In the genomic region with DNA sequence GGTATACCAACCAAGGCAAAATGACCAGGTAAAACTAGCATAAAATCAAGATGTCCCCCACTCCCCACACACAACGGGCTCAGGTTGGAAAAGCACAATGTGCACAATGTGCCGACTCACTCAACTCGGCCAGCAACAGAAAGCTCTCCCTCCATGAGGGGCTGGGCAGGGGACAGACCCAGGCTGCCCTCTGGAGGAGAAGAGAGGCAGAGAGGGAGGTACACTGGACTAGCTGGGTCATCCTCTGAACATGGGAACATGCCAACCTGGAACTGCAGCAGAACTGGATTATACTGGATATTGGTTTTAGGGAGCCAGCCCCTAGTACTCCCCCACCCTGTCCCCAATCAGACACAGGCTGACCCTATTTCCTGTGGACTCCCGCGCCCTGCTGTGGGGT, we compare ENCODE assay signal across 16 mouse cellular contexts. TPM values are rescaled to one million over a fixed set of nuclear protein-coding genes. Genes with fewer than 3 reads are reported as not detected.
DNase-seq lines count a peak whose midpoint lies in the region; ATAC-seq and TF ChIP-seq lines count a peak whose summit lies in the region.
"Had no signal": no experiment of that assay in that cellular context is flagged by ENCODE, and none has a peak within 500 bp of the region (broad histone marks: within the 10 kb centered on the region; RNA-seq: fewer than 3 reads in every experiment).

No protein-coding gene starts in this region.

- H3K27me3 ChIP-seq in intestine, postnatal 0 days (replicated peaks; ENCODE audit: control insufficient read depth, insufficient read depth, low read length) = no peaks in the 10 kb centered on the region
- no peaks in the 10 kb centered on the region for H3K27me3 ChIP-seq in intestine, embryonic 16.5 days (replicated peaks; ENCODE audit: control insufficient read depth, insufficient read depth, low read length)
- no peaks in the 10 kb centered on the region for H3K27me3 ChIP-seq in MEL (ENCODE audit: control insufficient read depth in 1 of 2, insufficient read depth in 2 of 2, low read length in 2 of 2)
- no peaks in the 10 kb centered on the region for H3K27me3 ChIP-seq in forebrain, embryonic 12.5 days
- H3K27me3 ChIP-seq in midbrain, embryonic 10.5 days (ENCODE audit: low read depth, poor library complexity, severe bottlenecking) = no peaks in the 10 kb centered on the region
- H3K27me3 ChIP-seq: megakaryocyte, embryonic 14.5 days had no signal

- no peaks in the 10 kb centered on the region for H3K9me3 ChIP-seq in intestine, postnatal 0 days (ENCODE audit: control insufficient read depth)
- H3K9me3 ChIP-seq in intestine, embryonic 16.5 days (ENCODE audit: control insufficient read depth, low read length) = no peaks in the 10 kb centered on the region
- H3K9me3 ChIP-seq in MEL (replicated peaks; ENCODE audit: insufficient read depth, low read length) = no peaks in the 10 kb centered on the region
- no peaks in the 10 kb centered on the region for H3K9me3 ChIP-seq in forebrain, embryonic 12.5 days
- no peaks in the 10 kb centered on the region for H3K9me3 ChIP-seq in midbrain, embryonic 10.5 days (replicated peaks)
- H3K9me3 ChIP-seq: megakaryocyte, embryonic 14.5 days had no signal

- no peak overlapping the region for H3K27ac ChIP-seq in intestine, postnatal 0 days (ENCODE audit: low read depth, low read length)
- no peak overlapping the region for H3K27ac ChIP-seq in intestine, embryonic 16.5 days (ENCODE audit: low read length)
- H3K27ac ChIP-seq in MEL (ENCODE audit: control insufficient read depth, low read depth, low read length) = no peak overlapping the region
- H3K27ac ChIP-seq in forebrain, embryonic 12.5 days = no peak overlapping the region
- peak overlapping the region; percentile 1; the same call in 1 of the 2 replicates for H3K27ac ChIP-seq in midbrain, embryonic 10.5 days (replicated peaks)

- H3K36me3 ChIP-seq in intestine, postnatal 0 days (ENCODE audit: control insufficient read depth, insufficient read depth) = peaks cover 22% of the 10 kb centered on the region
- no peaks in the 10 kb centered on the region; the same call in 1 of the 2 replicates for H3K36me3 ChIP-seq in intestine, embryonic 16.5 days (ENCODE audit: control insufficient read depth, insufficient read depth, low read length)
- H3K36me3 ChIP-seq in MEL (ENCODE audit: control insufficient read depth in 1 of 2, insufficient read depth in 2 of 2, low read length in 2 of 2) = no peaks in the 10 kb centered on the region
- H3K36me3 ChIP-seq in forebrain, embryonic 12.5 days (replicated peaks) = peaks cover 12% of the 10 kb centered on the region
- peaks cover 32% of the 10 kb centered on the region for H3K36me3 ChIP-seq in midbrain, embryonic 10.5 days

- 0 out of 2 replicates have a peak, but pooled peaks cover 2% of the 10 kb centered on the region for H3K4me1 ChIP-seq in intestine, postnatal 0 days (replicated peaks; ENCODE audit: control insufficient read depth, insufficient read depth, low read length)
- H3K4me1 ChIP-seq in intestine, embryonic 16.5 days (ENCODE audit: control insufficient read depth, insufficient read depth, low read length) = no peaks in the 10 kb centered on the region
- H3K4me1 ChIP-seq in MEL (ENCODE audit: control insufficient read depth in 1 of 2, insufficient read depth in 2 of 2, low read length in 2 of 2) = no peaks in the 10 kb centered on the region
- H3K4me1 ChIP-seq in forebrain, embryonic 12.5 days = peaks cover 9% of the 10 kb centered on the region; the same call in 1 of the 2 replicates
- H3K4me1 ChIP-seq in midbrain, embryonic 10.5 days = peaks cover 8% of the 10 kb centered on the region; the same call in 1 of the 2 replicates

- TF ChIP-seq POLR2A in MEL (IDR thresholded peaks at IDR 0.05; ENCODE audit: control insufficient read depth in 1 of 2, insufficient read depth in 1 of 2, low read depth in 1 of 2, low read length in 2 of 2, poor library complexity in 1 of 2) = no peak

- no peak for DNase-seq in MEL (ENCODE audit: low read depth, low spot score)
- no peak for DNase-seq in midbrain, embryonic 10.5 days (ENCODE audit: low spot score)
- DNase-seq in gastrocnemius, postnatal 4 days (ENCODE audit: low spot score in 2 of 2) = no peak
- no peak for DNase-seq in heart, postnatal 25 days (ENCODE audit: low spot score)
- no peak for DNase-seq in ovary, postnatal 36 days (ENCODE audit: low spot score)
- DNase-seq: heart, postnatal 4 days; left cerebral cortex, postnatal 4 days; right cerebral cortex, postnatal 25 days; thymus, postnatal 36 days had no signal

- H3K4me3 ChIP-seq in intestine, postnatal 0 days (ENCODE audit: low read depth, low read length) = no peak overlapping the region
- H3K4me3 ChIP-seq in intestine, embryonic 16.5 days (ENCODE audit: low read length) = no peak overlapping the region
- H3K4me3 ChIP-seq in MEL (ENCODE audit: control insufficient read depth in 1 of 2, insufficient read depth in 1 of 2, low read depth in 2 of 2, low read length in 2 of 2) = no peak overlapping the region
- no peak overlapping the region for H3K4me3 ChIP-seq in forebrain, embryonic 12.5 days (replicated peaks)
- no peak overlapping the region for H3K4me3 ChIP-seq in midbrain, embryonic 10.5 days
- H3K4me3 ChIP-seq: megakaryocyte, embryonic 14.5 days had no signal

- ATAC-seq in intestine, postnatal 0 days = no peak
- ATAC-seq in intestine, embryonic 16.5 days = no peak
- ATAC-seq in forebrain, embryonic 12.5 days (ENCODE audit: low FRiP score) = peak; percentile 46; the same call in 1 of the 2 replicates

- 0 out of 2 replicates have a peak, but pooled peaks have one; percentile 7 for TF ChIP-seq RAD21 in MEL (IDR thresholded peaks at IDR 0.05; ENCODE audit: low read depth, low read length)

- H3K79me2 ChIP-seq in MEL (ENCODE audit: control insufficient read depth, insufficient read depth, low read length, poor library complexity) = no peaks in the 10 kb centered on the region

- WGBS in intestine, postnatal 0 days = 69% methylated on average over 5 of the region's 5 CpGs
- whole genome bisulfite sequencing in intestine, embryonic 16.5 days = 68% methylated on average over 5 of the region's 5 CpGs
- WGBS in forebrain, embryonic 12.5 days = 52% methylated on average over 5 of the region's 5 CpGs
- 70% methylated on average over 5 of the region's 5 CpGs for WGBS in midbrain, embryonic 10.5 days

- TF ChIP-seq CTCF in intestine, postnatal 0 days (IDR thresholded peaks at IDR 0.05; ENCODE audit: low read depth) = peak; percentile 57
- TF ChIP-seq CTCF in MEL (IDR thresholded peaks at IDR 0.05 in 2 of 3, conservative IDR thresholded peaks at IDR 0.05 in 1 of 3; ENCODE audit: control insufficient read depth in 1 of 3, insufficient read depth in 1 of 3, low read depth in 2 of 3, low read length in 3 of 3, poor library complexity in 1 of 3, severe bottlenecking in 1 of 3) = peak in 2 of 3 experiments; percentile 25 to 32; a peak in 3 of 6 replicates

- no peak for TF ChIP-seq EP300 in MEL (IDR thresholded peaks at IDR 0.05; ENCODE audit: low read depth in 1 of 2, low read length in 2 of 2)

- intact Hi-C loops in heart, postnatal 25 days (cut with DNase I) = no loop called here

- no peak overlapping the region for H3K4me2 ChIP-seq in intestine, postnatal 0 days (replicated peaks; ENCODE audit: low read depth)
- H3K4me2 ChIP-seq in intestine, embryonic 16.5 days (ENCODE audit: low read depth, low read length) = no peak overlapping the region
- no peak overlapping the region for H3K4me2 ChIP-seq in forebrain, embryonic 12.5 days

- H3K9ac ChIP-seq in intestine, postnatal 0 days (ENCODE audit: low read depth, low read length) = no peak overlapping the region
- no peak overlapping the region for H3K9ac ChIP-seq in intestine, embryonic 16.5 days (ENCODE audit: low read depth, low read length)
- no peak overlapping the region for H3K9ac ChIP-seq in MEL (ENCODE audit: control insufficient read depth, low read depth, low read length, poor library complexity, severe bottlenecking)
- H3K9ac ChIP-seq in forebrain, embryonic 12.5 days = no peak overlapping the region

RNA-seq across cellular contexts. Expression of a gene that starts 14.0 kb away (rescaled TPM):
- 40.3 and 40.5 TPM in 2 replicates for polyA plus RNA-seq in intestine, postnatal 0 days (2015; fragmentation: Nextera tagmentation; extraction: Ambion mirVana)
- polyA plus RNA-seq in intestine, embryonic 16.5 days (2015; fragmentation: Nextera tagmentation; extraction: Ambion mirVana) = 98.2 and 105 TPM in 2 replicates
- 13.2 and 17.9 TPM in 2 replicates for total RNA-seq in MEL (2012; rRNA removed)
- polyA plus RNA-seq in MEL (2012; ENCODE audit: insufficient read depth in 1 of 2, insufficient read length in 2 of 2, low read depth in 1 of 2, low replicate concordance in 2 of 2, missing spikeins in 1 of 2) = 10 to 100 TPM in 1 of 2 experiments, not detected in 1; 56.3 TPM
- 51.3 and 59.9 TPM in 2 replicates for polyA plus RNA-seq in forebrain, embryonic 12.5 days (2016; fragmentation: Nextera tagmentation; extraction: Ambion mirVana)
- polyA plus RNA-seq in midbrain, embryonic 10.5 days (2016; fragmentation: Nextera tagmentation; extraction: Ambion mirVana) = 72.8 and 79.1 TPM in 2 replicates
- total RNA-seq in gastrocnemius, postnatal 4 days (2021) = 10 to 100 TPM; 70.2 to 71.1 TPM
- 10 to 100 TPM; 14.6 to 19.4 TPM for total RNA-seq in heart, postnatal 25 days (2021)

RNA-seq across cellular contexts. Expression of a gene that starts 31.2 kb away (rescaled TPM):
- polyA plus RNA-seq in intestine, postnatal 0 days (2015; fragmentation: Nextera tagmentation; extraction: Ambion mirVana) = not detected in 2 replicates
- not detected in 2 replicates for polyA plus RNA-seq in intestine, embryonic 16.5 days (2015; fragmentation: Nextera tagmentation; extraction: Ambion mirVana)
- total RNA-seq in MEL (2012; rRNA removed) = not detected in 2 replicates
- not detected for polyA plus RNA-seq in MEL (2012; ENCODE audit: insufficient read depth in 1 of 2, insufficient read length in 2 of 2, low read depth in 1 of 2, low replicate concordance in 2 of 2, missing spikeins in 1 of 2)
- not detected in 2 replicates for polyA plus RNA-seq in forebrain, embryonic 12.5 days (2016; fragmentation: Nextera tagmentation; extraction: Ambion mirVana)
- polyA plus RNA-seq in midbrain, embryonic 10.5 days (2016; fragmentation: Nextera tagmentation; extraction: Ambion mirVana) = not detected in 2 replicates
- total RNA-seq in gastrocnemius, postnatal 4 days (2021) = not detected
- total RNA-seq in heart, postnatal 25 days (2021) = not detected
- total RNA-seq: ES-E14; gastrocnemius, adult 18-20 months; heart, postnatal 4 days; left cerebral cortex, postnatal 4 days had no signal

RNA-seq across cellular contexts. Expression of a gene that starts 31.8 kb away (rescaled TPM):
- polyA plus RNA-seq in intestine, postnatal 0 days (2015; fragmentation: Nextera tagmentation; extraction: Ambion mirVana) = not detected in 2 replicates
- not detected in 2 replicates for polyA plus RNA-seq in intestine, embryonic 16.5 days (2015; fragmentation: Nextera tagmentation; extraction: Ambion mirVana)
- total RNA-seq in MEL (2012; rRNA removed) = not detected in 2 replicates
- polyA plus RNA-seq in MEL (2012; ENCODE audit: insufficient read depth in 1 of 2, insufficient read length in 2 of 2, low read depth in 1 of 2, low replicate concordance in 2 of 2, missing spikeins in 1 of 2) = not detected
- polyA plus RNA-seq in forebrain, embryonic 12.5 days (2016; fragmentation: Nextera tagmentation; extraction: Ambion mirVana) = not detected in 2 replicates
- polyA plus RNA-seq in midbrain, embryonic 10.5 days (2016; fragmentation: Nextera tagmentation; extraction: Ambion mirVana) = not detected in 2 replicates
- not detected for total RNA-seq in gastrocnemius, postnatal 4 days (2021)
- not detected for total RNA-seq in heart, postnatal 25 days (2021)
- total RNA-seq: adrenal gland, adult 18-20 months; ES-E14; gastrocnemius, adult 18-20 months; heart, postnatal 4 days; left cerebral cortex, postnatal 4 days had no signal

RNA-seq across cellular contexts. Expression of a gene that starts 42.4 kb away (rescaled TPM):
- polyA plus RNA-seq in intestine, postnatal 0 days (2015; fragmentation: Nextera tagmentation; extraction: Ambion mirVana) = 5.9 and 6.7 TPM in 2 replicates
- polyA plus RNA-seq in intestine, embryonic 16.5 days (2015; fragmentation: Nextera tagmentation; extraction: Ambion mirVana) = 4.2 and 5.1 TPM in 2 replicates
- 6.4 and 6.5 TPM in 2 replicates for total RNA-seq in MEL (2012; rRNA removed)
- polyA plus RNA-seq in MEL (2012; ENCODE audit: insufficient read depth in 1 of 2, insufficient read length in 2 of 2, low read depth in 1 of 2, low replicate concordance in 2 of 2, missing spikeins in 1 of 2) = 10 to 100 TPM; 12.0 to 31.1 TPM
- polyA plus RNA-seq in forebrain, embryonic 12.5 days (2016; fragmentation: Nextera tagmentation; extraction: Ambion mirVana) = 3.3 and 3.5 TPM in 2 replicates
- 1.7 and 1.8 TPM in 2 replicates for polyA plus RNA-seq in midbrain, embryonic 10.5 days (2016; fragmentation: Nextera tagmentation; extraction: Ambion mirVana)
- 10 to 100 TPM in 1 of 2 experiments, 1 to 10 TPM in 1; 9.9 to 10.5 TPM for total RNA-seq in gastrocnemius, postnatal 4 days (2021)
- 10 to 100 TPM; 10.5 to 10.6 TPM for total RNA-seq in heart, postnatal 25 days (2021)

RNA-seq across cellular contexts. Expression of a gene that starts 43.2 kb away (rescaled TPM):
- polyA plus RNA-seq in intestine, postnatal 0 days (2015; fragmentation: Nextera tagmentation; extraction: Ambion mirVana) = not detected in 2 replicates
- polyA plus RNA-seq in intestine, embryonic 16.5 days (2015; fragmentation: Nextera tagmentation; extraction: Ambion mirVana) = not detected in 2 replicates
- total RNA-seq in MEL (2012; rRNA removed) = not detected in 2 replicates
- polyA plus RNA-seq in MEL (2012; ENCODE audit: insufficient read depth in 1 of 2, insufficient read length in 2 of 2, low read depth in 1 of 2, low replicate concordance in 2 of 2, missing spikeins in 1 of 2) = not detected
- polyA plus RNA-seq in forebrain, embryonic 12.5 days (2016; fragmentation: Nextera tagmentation; extraction: Ambion mirVana) = not detected in 2 replicates
- not detected in 2 replicates for polyA plus RNA-seq in midbrain, embryonic 10.5 days (2016; fragmentation: Nextera tagmentation; extraction: Ambion mirVana)
- total RNA-seq in gastrocnemius, postnatal 4 days (2021) = not detected
- total RNA-seq in heart, postnatal 25 days (2021) = not detected
- total RNA-seq: ES-E14; gastrocnemius, adult 18-20 months; heart, postnatal 4 days; left cerebral cortex, postnatal 4 days had no signal
